Mouse (Mus musculus): ENCODE results near the gene Gm29609. TPM values are rescaled to one million over a fixed set of nuclear protein-coding genes. Genes with fewer than 3 reads are reported as not detected.

Gene Gm29609
- polyA plus RNA-seq, 1 experiment from 2014 or later, result 1.8 TPM

Other genes with a start within 250 kb of the Gm29609 start
- 5.7 and 6.4 TPM in 2 replicates for gene Cgref1, start 234.3 kb downstream of the Gm29609 start, polyA plus RNA-seq (2014; fragmentation: Nextera tagmentation; extraction: Ambion mirVana)
- gene Preb, start 219.6 kb downstream of the Gm29609 start, polyA plus RNA-seq (2014; fragmentation: Nextera tagmentation; extraction: Ambion mirVana), result 102 and 104 TPM in 2 replicates
- gene Tcf23, start 211.2 kb downstream of the Gm29609 start, polyA plus RNA-seq (2014; fragmentation: Nextera tagmentation; extraction: Ambion mirVana), result 0.50 and 0.55 TPM in 2 replicates
- 173 and 186 TPM in 2 replicates for gene Atraid, start 131.6 kb downstream of the Gm29609 start, polyA plus RNA-seq (2014; fragmentation: Nextera tagmentation; extraction: Ambion mirVana)
- gene Slc5a6, start 131.0 kb downstream of the Gm29609 start, polyA plus RNA-seq (2014; fragmentation: Nextera tagmentation; extraction: Ambion mirVana), result 9.2 and 9.7 TPM in 2 replicates
- 21.7 and 26.3 TPM in 2 replicates for gene Cad, start 125.1 kb downstream of the Gm29609 start, polyA plus RNA-seq (2014; fragmentation: Nextera tagmentation; extraction: Ambion mirVana)
- not detected in 2 replicates for gene Dnajc5g, start 73.6 kb downstream of the Gm29609 start, polyA plus RNA-seq (2014; fragmentation: Nextera tagmentation; extraction: Ambion mirVana)
- 0.30 and 0.52 TPM in 2 replicates for gene Slc30a3, start 71.7 kb downstream of the Gm29609 start, polyA plus RNA-seq (2014; fragmentation: Nextera tagmentation; extraction: Ambion mirVana)
- gene Trim54, start 63.2 kb downstream of the Gm29609 start, polyA plus RNA-seq (2014; fragmentation: Nextera tagmentation; extraction: Ambion mirVana), result not detected in 2 replicates
- not detected in 2 replicates for gene Ucn, start 41.1 kb downstream of the Gm29609 start, polyA plus RNA-seq (2014; fragmentation: Nextera tagmentation; extraction: Ambion mirVana)
- gene Mpv17, start 25.7 kb downstream of the Gm29609 start, polyA plus RNA-seq (2014; fragmentation: Nextera tagmentation; extraction: Ambion mirVana), result 69.8 and 72.3 TPM in 2 replicates
- 63.2 and 77.7 TPM in 2 replicates for gene Gtf3c2, start 233 bp upstream of the Gm29609 start, polyA plus RNA-seq (2014; fragmentation: Nextera tagmentation; extraction: Ambion mirVana)
- gene Snx17, start 13.3 kb upstream of the Gm29609 start, polyA plus RNA-seq (2014; fragmentation: Nextera tagmentation; extraction: Ambion mirVana), result 123 and 125 TPM in 2 replicates
- 52.5 and 60.2 TPM in 2 replicates for gene Eif2b4, start 13.5 kb upstream of the Gm29609 start, polyA plus RNA-seq (2014; fragmentation: Nextera tagmentation; extraction: Ambion mirVana)
- gene Zfp513, start 22.4 kb upstream of the Gm29609 start, polyA plus RNA-seq (2014; fragmentation: Nextera tagmentation; extraction: Ambion mirVana), result 5.1 and 5.6 TPM in 2 replicates
- gene Ppm1g, start 40.8 kb upstream of the Gm29609 start, polyA plus RNA-seq (2014; fragmentation: Nextera tagmentation; extraction: Ambion mirVana), result 108 and 112 TPM in 2 replicates
- 168 and 169 TPM in 2 replicates for gene Nrbp1, start 61.0 kb upstream of the Gm29609 start, polyA plus RNA-seq (2014; fragmentation: Nextera tagmentation; extraction: Ambion mirVana)
- gene Gm9970, start 61.3 kb upstream of the Gm29609 start, polyA plus RNA-seq (2014; fragmentation: Nextera tagmentation; extraction: Ambion mirVana), result 0.51 and 1.0 TPM in 2 replicates
- gene Krtcap3, start 71.8 kb upstream of the Gm29609 start, polyA plus RNA-seq (2014; fragmentation: Nextera tagmentation; extraction: Ambion mirVana), result 63.6 and 68.9 TPM in 2 replicates
- 35.5 and 41.4 TPM in 2 replicates for gene Ift172, start 111.2 kb upstream of the Gm29609 start, polyA plus RNA-seq (2014; fragmentation: Nextera tagmentation; extraction: Ambion mirVana)
- gene Fndc4, start 116.2 kb upstream of the Gm29609 start, polyA plus RNA-seq (2014; fragmentation: Nextera tagmentation; extraction: Ambion mirVana), result 44.4 and 46.0 TPM in 2 replicates
- gene Gckr, start 117.5 kb upstream of the Gm29609 start, polyA plus RNA-seq (2014; fragmentation: Nextera tagmentation; extraction: Ambion mirVana), result 0.32 TPM in 1 of 2 replicates, not detected in the other

Data from stomach, embryonic 14.5 days (tissue).